Mouse (Mus musculus) induced T-regulatory cell, adult 2 months (primary cell): Measurements from ENCODE around the gene Zdhhc14.

ENCODE experiments used
- DNase-seq: peaks from one replicate; pipeline ENCODE4 v3.0.0-alpha.2; 2012; ENCODE audit warnings: low read depth

Gene Zdhhc14

DNA sequence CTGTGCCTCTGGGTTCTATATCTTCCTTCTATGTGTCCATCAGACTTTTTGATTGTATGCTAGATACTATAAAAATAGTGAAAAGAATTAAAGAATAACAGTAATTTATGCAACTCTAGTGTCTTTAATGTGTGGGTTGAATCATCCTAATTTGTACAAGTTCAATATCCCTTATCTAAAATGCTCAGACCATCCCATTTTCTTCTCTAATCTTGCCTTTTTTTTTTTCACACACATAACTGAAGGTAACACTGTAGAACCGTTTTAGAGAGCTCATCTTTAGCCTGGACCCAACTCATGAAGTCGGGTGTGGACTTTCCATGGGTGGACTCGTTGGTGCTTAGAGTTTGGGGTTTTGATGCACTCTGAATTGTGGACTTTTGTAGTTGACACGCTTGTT, 12.6 kb downstream of the Zdhhc14 start:
- no peak for DNase-seq

- DNase-seq: no peak
Observed at GRCm38 (mm10) chr17:5506553-5506952, 14.2 kb downstream of the Zdhhc14 start.

- no peak for DNase-seq
Observed at GRCm38 (mm10) chr17:5506988-5507387, 14.6 kb downstream of the Zdhhc14 start.

- DNase-seq: no peak
Observed at GRCm38 (mm10) chr17:5508030-5508429, 15.7 kb downstream of the Zdhhc14 start.

DNA sequence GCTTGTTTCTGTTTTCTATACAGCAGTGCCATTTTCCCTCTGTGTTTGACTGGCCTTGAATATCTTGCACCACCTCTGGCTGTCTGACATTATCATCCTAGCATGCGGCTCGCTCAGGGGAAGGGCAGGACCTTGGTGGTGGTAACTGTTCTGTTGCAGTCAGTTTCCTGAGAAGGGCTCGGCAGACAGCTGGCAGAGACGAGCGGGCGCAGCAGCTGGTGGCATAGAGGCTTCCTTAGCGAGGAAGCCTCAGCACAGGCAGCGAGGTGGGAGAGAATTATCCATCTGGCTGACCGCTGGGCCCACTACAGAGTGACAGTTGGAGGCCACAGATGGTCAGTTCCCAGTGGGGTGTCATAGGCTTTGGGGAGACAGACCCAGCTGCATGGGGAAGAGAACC, 18.2 kb downstream of the Zdhhc14 start:
- DNase-seq: no peak

- DNase-seq: no peak
Observed at GRCm38 (mm10) chr17:5511724-5512123, 19.4 kb downstream of the Zdhhc14 start.

DNA sequence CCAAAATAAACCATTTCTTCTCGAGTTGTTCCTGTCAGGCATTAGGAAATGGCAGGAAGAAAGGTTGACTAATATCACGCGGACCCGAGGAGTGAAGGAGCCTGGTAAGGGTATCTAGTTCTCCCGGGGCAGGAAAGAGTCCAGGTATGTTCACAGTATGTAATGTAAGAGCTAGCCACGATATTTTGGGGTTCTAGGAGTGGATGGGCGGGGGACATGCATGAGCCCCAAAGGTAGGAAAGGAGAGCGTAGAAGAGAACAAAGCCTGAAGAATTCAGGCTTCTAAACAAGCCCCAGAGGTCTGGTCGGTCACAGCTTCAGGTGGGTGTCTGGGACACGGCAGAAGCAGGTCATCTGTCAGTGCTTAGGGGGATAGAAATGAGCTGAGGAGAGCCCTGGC, 27.1 kb downstream of the Zdhhc14 start:
- no peak for DNase-seq

DNA sequence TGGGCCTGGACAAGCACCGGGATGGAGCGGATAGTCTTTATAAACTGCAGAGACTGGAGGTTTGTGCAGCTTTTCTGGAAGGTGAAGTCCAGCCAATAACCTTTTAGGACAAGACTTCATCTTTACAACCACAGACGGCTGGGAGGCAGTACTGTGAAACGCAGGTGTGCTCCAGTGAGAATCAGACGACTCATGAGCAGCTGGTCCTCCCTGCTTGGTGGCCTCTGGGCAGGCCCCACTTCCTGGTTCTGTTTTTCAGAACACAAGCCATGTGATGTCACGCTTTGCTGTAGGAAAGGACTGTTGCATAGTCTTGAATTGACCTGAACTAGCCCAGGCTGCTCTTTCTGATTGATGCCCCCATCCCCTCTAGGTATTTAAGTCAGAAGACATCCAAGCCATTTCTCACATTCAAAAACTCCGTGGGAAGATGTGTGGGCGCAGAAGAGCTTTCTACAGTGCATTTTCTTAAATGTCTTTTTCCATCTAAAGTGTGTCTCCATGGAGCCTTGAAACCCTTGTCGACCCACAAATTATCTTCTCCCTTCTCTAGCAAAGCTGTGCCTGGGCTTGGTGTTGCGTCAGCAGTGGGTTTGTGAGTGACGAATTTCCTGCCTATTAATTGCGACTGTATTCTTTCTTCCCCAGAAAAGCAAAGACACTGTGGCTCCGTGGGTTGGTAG, 27.7 kb downstream of the Zdhhc14 start:
- DNase-seq: no peak

- DNase-seq: no peak
Observed at GRCm38 (mm10) chr17:5521532-5521931, 29.2 kb downstream of the Zdhhc14 start.

DNA sequence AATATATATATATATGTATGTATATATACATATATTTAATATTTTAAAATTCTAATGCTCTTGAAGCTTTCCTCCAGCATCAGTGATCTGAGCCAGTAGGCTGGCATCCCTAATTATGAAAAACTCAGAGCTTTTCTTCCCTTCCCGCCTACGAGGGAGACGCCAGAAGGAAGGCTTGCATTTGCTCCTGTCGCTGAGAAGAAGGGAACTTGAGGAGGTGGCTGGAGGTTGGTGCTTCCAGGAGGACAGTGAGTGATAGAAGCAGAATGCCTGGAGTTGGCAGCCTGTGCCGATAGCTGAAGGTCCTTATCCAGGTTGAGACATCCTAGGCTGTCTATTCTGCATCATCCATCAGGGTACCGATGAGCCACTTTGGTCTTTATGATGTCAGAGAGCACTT, 37.2 kb downstream of the Zdhhc14 start:
- DNase-seq: no peak

- no peak for DNase-seq
Observed at GRCm38 (mm10) chr17:5532816-5533215, 40.5 kb downstream of the Zdhhc14 start.

- DNase-seq: peak; percentile 52
Observed at GRCm38 (mm10) chr17:5535357-5535756, 43.0 kb downstream of the Zdhhc14 start.

DNA sequence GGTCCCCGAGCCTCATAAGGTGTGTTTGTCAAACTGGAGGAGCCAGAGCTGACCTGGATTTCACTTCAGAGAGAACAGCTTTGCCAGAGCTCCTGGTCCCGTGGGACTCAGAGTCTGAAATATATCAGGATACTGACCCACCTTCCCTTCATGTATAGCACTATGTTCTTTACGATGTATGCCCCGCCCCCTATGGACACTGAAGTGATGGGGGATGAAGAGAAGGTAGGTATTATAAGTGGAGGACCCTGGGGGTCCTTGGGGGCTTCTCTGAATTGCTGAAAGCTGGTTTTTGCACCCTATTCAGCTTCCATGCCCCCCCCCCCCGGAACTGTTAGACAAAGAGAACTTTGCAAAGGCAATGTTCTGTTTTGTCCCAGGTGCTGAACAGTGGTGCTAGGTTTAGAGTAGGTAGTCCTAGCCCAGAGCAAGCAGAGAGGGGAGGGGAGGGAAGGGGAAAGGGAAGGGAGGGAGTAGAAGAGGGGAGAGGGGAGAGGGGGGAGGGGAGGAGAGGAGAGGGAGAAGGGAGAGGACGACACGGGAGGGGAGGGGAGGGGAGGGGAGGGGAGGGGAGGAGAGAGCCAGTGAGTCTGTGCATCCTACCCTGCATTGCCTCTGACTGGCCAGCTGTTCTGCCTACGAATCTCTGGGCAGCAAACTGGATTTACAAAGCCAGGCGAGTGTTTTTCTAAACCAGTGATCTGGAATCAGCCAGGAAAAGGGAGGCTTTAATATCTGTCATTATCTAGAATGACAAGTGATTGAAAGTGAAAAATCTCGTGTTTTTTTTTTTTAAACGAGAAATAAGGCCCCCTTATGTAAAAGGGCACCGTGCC, 44.1 kb downstream of the Zdhhc14 start:
- no peak for DNase-seq

DNA sequence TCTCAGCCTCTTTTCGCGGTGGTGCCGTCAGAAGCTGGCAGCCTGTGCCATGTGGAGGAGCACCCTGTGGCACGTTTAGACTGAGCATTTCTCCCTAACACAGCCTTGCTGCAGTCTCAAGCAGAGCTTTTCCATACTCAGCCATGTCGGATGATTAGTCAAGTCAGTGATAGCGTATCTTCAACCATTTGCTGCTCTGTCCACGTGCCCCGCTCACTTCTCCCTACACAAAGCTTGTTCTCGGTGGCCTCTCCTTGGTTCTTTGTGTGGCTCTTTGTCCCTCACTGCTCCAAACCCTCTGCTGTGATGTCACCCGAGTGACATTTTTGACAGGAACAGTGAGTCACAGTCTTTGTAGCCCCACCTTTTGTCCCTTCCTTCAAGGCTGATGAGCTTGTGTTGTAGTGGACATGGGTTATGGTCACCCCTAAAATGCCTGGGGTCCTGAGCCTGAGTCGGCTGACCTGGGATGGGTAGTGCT, 44.8 kb downstream of the Zdhhc14 start:
- DNase-seq: no peak

GRCm38 (mm10) chr17:5542177-5542576, 49.8 kb downstream of the Zdhhc14 start:
- DNase-seq: no peak

DNA sequence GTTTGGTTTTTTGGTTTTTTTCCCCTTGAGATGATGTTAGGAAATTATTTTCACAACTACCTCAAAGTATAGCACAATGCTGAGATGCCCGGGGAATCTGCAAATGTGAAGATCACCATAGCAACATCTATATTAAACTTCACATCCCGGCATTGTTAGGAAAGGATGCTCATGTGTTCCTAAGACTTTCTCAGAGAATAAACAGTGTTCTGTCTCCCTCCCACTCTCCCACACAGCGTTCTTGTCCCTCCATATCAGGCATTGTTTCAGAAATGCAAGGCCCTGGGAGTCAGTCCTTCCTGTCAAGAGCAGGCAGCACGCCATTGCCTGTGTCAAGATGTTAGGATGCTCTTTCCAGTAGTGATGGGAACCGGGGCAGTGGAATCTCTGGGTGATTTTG, 51.7 kb downstream of the Zdhhc14 start:
- DNase-seq: no peak

DNA sequence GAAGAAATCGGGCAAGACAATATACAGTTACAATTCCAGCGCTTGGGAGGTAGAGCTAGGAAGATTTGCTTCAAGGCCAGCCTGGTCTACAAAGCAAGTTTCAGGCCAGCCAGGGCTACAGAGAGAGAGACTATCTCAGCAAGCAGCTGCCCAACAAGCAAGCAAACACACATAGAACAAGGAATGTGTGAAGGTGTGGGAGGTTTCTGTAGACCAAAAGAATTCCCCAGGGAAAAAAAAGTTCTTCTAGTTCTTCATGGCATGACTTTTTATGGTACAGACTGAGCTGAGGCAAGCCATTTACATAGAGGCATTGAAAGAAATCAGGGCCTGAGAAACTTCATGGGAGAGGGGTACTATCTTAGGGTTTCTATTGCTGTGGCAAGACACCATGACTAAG, 52.7 kb downstream of the Zdhhc14 start:
- no peak for DNase-seq

- DNase-seq: no peak
Observed at GRCm38 (mm10) chr17:5548546-5548945, 56.2 kb downstream of the Zdhhc14 start.

DNA sequence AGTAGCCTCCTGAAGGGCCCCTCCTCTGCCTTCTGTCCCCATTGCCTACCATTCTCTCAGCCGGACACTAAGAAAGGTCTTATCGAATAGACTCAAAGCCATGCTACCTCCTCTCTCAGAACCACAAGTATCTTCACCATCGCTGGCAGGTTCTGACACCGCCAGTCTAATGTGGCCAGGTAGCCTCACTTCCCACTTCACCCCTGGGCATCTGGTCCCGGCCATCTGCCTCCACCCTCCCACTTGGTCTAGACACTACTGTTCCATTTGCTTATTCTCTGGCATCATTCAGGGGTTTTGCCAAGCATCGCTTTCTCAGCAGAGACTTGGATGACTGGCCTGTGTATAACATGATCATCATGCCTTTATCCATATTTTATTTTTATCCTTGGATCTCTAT, 57.1 kb downstream of the Zdhhc14 start:
- DNase-seq: no peak

DNA sequence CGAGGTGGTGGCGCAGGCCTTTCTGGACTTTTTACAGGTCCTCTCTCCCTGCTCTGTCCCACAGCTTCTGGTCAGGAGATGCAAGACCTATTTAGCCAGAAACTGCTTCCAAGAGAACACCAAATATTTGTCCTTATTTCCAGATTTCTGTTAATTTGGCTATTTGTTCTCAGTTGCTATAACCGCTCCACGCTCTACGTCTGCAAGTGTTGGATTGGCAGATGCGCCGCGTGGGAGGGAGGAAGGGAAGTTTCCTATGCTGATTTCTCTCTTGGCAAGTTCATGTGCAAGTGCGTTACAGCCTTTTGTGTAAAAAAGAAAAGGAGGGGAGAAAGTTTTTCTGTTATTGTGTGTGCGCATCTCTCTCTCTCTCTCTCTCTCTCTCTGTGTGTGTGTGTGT, 58.1 kb downstream of the Zdhhc14 start:
- DNase-seq: no peak

DNA sequence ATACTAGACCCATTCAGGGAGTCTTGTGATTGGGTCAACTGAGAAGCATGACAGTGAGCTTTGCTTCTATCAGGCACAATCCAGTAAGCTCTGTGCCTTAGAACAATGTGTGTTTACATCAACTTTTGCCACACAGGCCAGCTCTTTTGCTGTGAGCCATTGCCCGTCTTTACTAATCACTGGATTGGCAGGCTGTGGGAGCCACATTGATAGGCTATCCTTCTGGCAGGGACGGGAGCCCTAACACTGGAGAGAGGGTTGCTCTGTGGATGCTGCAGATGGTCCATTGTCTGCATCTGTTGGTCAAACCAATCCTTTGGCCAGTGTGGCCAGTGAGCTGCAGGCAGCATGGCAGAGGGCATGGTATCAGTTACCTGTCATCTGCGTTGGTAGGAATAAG, 58.8 kb downstream of the Zdhhc14 start:
- DNase-seq: no peak

DNA sequence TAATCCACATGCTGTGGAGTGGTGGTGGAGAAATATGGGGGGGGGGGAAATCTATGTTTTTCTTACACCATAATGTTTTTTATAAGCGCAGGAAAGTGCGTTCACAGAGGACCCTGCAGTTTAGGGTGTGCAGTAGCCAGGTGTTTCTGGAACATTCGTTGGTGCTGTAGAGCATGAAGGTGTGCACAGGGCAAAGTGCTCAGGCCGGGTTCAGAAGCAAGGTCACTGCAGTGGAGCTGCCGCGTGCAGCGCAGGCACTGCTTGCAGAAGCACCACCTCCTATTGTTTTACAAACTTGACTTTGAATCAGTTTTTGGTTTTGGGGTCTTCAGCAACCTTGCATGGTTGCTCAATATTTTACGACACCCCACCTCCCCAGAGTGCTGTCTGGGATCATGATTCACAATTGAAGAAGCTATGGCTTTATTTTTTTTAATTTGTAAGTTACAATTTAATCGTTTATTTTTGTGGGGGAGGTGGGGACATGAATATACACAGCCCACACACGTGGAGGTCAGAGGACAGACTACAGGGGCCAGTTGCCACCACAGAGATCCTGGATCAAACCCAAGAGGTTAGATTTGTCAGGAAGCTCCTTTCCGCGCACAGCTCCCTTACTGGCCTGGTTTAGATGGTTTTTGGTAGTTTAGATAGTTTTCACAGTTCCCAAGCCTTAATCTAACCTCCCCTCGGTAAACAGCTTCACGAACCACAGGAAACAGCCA, 59.8 kb downstream of the Zdhhc14 start:
- DNase-seq: no peak

GRCm38 (mm10) chr17:5553556-5553955, 61.2 kb downstream of the Zdhhc14 start:
- no peak for DNase-seq
